Mouse (Mus musculus): ENCODE measurements around the gene Rab4b.

The Rab4b gene

GRCm38 (mm10) chr7:27159882-27160281, 18.8 kb downstream of the Rab4b start:
- DNase-seq (ENCODE audit: low spot score in 2 of 2) = peak; percentile 84 to 95

- no peak for DNase-seq (ENCODE audit: low spot score in 2 of 2)
These were observed 19.4 kb downstream of the Rab4b start for GRCm38 (mm10) chr7:27159256-27159655.

GRCm38 (mm10) chr7:27158171-27158570, 20.5 kb downstream of the Rab4b start:
- no peak for DNase-seq (ENCODE audit: low spot score in 2 of 2)

- DNase-seq (ENCODE audit: low spot score in 2 of 2) = no peak
These were observed 22.7 kb downstream of the Rab4b start for GRCm38 (mm10) chr7:27156005-27156404.

- DNase-seq (ENCODE audit: low spot score in 2 of 2) = no peak
These were observed 25.4 kb downstream of the Rab4b start, which contains the start of gene Cyp2t4 for GRCm38 (mm10) chr7:27153205-27153764. Gene Cyp2t4 (plus strand): TSS chr7:27153714.

GRCm38 (mm10) chr7:27136410-27136996, 42.2 kb downstream of the Rab4b start:
- DNase-seq (ENCODE audit: low spot score in 2 of 2) = no peak

- DNase-seq (ENCODE audit: low spot score in 2 of 2) = no peak
These were observed 44.9 kb downstream of the Rab4b start for GRCm38 (mm10) chr7:27133757-27134156.

GRCm38 (mm10) chr7:27133156-27133555, 45.5 kb downstream of the Rab4b start:
- no peak for DNase-seq (ENCODE audit: low spot score in 2 of 2)

GRCm38 (mm10) chr7:27132588-27132987, 46.1 kb downstream of the Rab4b start:
- DNase-seq (ENCODE audit: low spot score in 2 of 2) = peak in 1 of 2 experiments; percentile 69

GRCm38 (mm10) chr7:27131387-27131786, 47.3 kb downstream of the Rab4b start:
- DNase-seq (ENCODE audit: low spot score in 2 of 2) = no peak

- no peak for DNase-seq (ENCODE audit: low spot score in 2 of 2)
These were observed 48.0 kb downstream of the Rab4b start for GRCm38 (mm10) chr7:27130521-27131370.

- no peak for DNase-seq (ENCODE audit: low spot score in 2 of 2)
These were observed 48.9 kb downstream of the Rab4b start for GRCm38 (mm10) chr7:27129811-27130210.

- no peak for DNase-seq (ENCODE audit: low spot score in 2 of 2)
These were observed 49.8 kb downstream of the Rab4b start for GRCm38 (mm10) chr7:27128946-27129345.

GRCm38 (mm10) chr7:27128162-27128561, 50.5 kb downstream of the Rab4b start:
- DNase-seq (ENCODE audit: low spot score in 2 of 2) = no peak

- DNase-seq (ENCODE audit: low spot score in 2 of 2) = no peak
These were observed 53.7 kb downstream of the Rab4b start for GRCm38 (mm10) chr7:27124969-27125368.

- DNase-seq (ENCODE audit: low spot score in 2 of 2) = no peak
These were observed 54.3 kb downstream of the Rab4b start for GRCm38 (mm10) chr7:27124305-27124832.

- no peak for DNase-seq (ENCODE audit: low spot score in 2 of 2)
These were observed 59.0 kb downstream of the Rab4b start, which contains the start of gene Cyp2f2 for GRCm38 (mm10) chr7:27119676-27120075. Gene Cyp2f2 (plus strand): TSS chr7:27119909.

All from spleen, postnatal 4 days (tissue).